Mouse (Mus musculus): ENCODE measurements around the gene Rad9a.

Rad9a gene

GRCm38 (mm10) chr19:4193129-4193528, 8.3 kb downstream of the Rad9a start:
- no peak for DNase-seq (ENCODE audit: low spot score)

- peak; percentile 47 for DNase-seq (ENCODE audit: low spot score)
These were observed 9.0 kb downstream of the Rad9a start for GRCm38 (mm10) chr19:4192251-4192985.

- peak; percentile 96 for DNase-seq (ENCODE audit: low spot score)
These were observed 9.8 kb downstream of the Rad9a start, which contains the start of gene Ppp1ca for GRCm38 (mm10) chr19:4191528-4192250. Gene Ppp1ca, plus strand, starts transcription at chr19:4192065.

GRCm38 (mm10) chr19:4190831-4191334, 10.6 kb downstream of the Rad9a start, which contains the start of gene Tbc1d10c:
Gene Tbc1d10c, minus strand, starts transcription at chr19:4191284.
- DNase-seq (ENCODE audit: low spot score), result no peak

GRCm38 (mm10) chr19:4189051-4189620, 12.3 kb downstream of the Rad9a start:
- no peak for DNase-seq (ENCODE audit: low spot score)

GRCm38 (mm10) chr19:4187303-4187702, 14.2 kb downstream of the Rad9a start:
- no peak for DNase-seq (ENCODE audit: low spot score)

- DNase-seq (ENCODE audit: low spot score), result no peak
These were observed 16.2 kb downstream of the Rad9a start for GRCm38 (mm10) chr19:4184976-4185975.

- DNase-seq (ENCODE audit: low spot score), result no peak
These were observed 17.8 kb downstream of the Rad9a start for GRCm38 (mm10) chr19:4183689-4184088.

GRCm38 (mm10) chr19:4181892-4182291, 19.6 kb downstream of the Rad9a start:
- DNase-seq (ENCODE audit: low spot score), result no peak

- DNase-seq (ENCODE audit: low spot score), result no peak
These were observed 21.1 kb downstream of the Rad9a start for GRCm38 (mm10) chr19:4180411-4180810.

GRCm38 (mm10) chr19:4175368-4175947, 26.0 kb downstream of the Rad9a start, which contains the start of gene Carns1:
Gene Carns1, minus strand, starts transcription at chr19:4175479.
- DNase-seq (ENCODE audit: low spot score), result peak; percentile 60

- DNase-seq (ENCODE audit: low spot score), result no peak
These were observed 28.5 kb downstream of the Rad9a start for GRCm38 (mm10) chr19:4172925-4173324.

GRCm38 (mm10) chr19:4171393-4172290, 29.8 kb downstream of the Rad9a start:
- no peak for DNase-seq (ENCODE audit: low spot score)

GRCm38 (mm10) chr19:4170723-4171392, 30.6 kb downstream of the Rad9a start:
- no peak for DNase-seq (ENCODE audit: low spot score)

GRCm38 (mm10) chr19:4169810-4170209, 31.7 kb downstream of the Rad9a start:
- no peak for DNase-seq (ENCODE audit: low spot score)

GRCm38 (mm10) chr19:4169378-4169784, 32.1 kb downstream of the Rad9a start:
- DNase-seq (ENCODE audit: low spot score), result peak; percentile 100

GRCm38 (mm10) chr19:4166678-4167476, 34.6 kb downstream of the Rad9a start:
- DNase-seq (ENCODE audit: low spot score), result no peak

GRCm38 (mm10) chr19:4164721-4165120, 36.7 kb downstream of the Rad9a start:
- DNase-seq (ENCODE audit: low spot score), result no peak
